Mouse (Mus musculus): ENCODE results near the gene G0s2.

The G0s2 gene

DNA sequence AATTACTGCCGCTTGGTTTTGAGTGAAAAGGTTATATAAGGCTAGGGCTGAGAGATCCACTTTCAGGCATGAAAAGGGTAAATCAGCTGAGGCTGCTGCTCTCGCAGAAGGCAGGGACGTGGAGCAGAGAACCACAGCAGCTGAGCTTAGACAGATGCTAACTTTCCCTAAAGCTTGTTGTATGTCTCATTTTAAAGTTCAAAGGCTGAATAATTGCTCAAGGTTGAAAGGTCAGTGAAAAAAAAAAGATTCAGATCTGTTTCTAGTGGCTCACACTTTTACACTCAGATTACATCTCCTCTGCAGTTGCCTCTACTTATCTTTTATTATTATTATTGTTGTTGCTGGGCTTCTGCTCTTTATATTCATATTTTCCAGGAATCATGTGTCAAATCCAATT, 47.5 kb downstream of the G0s2 start:
- ATAC-seq (ENCODE audit: insufficient number of reproducible peaks, low FRiP score, low TSS enrichment) = no peak

Data from cerebellum, adult (tissue).